Mouse (Mus musculus): ENCODE measurements around the gene Plaur.
"Not testable (repeated sequence)": the region's sequence is repeated elsewhere in the genome, so short reads cannot be mapped to it uniquely, and the experiment has no call there.

Gene Plaur

DNA sequence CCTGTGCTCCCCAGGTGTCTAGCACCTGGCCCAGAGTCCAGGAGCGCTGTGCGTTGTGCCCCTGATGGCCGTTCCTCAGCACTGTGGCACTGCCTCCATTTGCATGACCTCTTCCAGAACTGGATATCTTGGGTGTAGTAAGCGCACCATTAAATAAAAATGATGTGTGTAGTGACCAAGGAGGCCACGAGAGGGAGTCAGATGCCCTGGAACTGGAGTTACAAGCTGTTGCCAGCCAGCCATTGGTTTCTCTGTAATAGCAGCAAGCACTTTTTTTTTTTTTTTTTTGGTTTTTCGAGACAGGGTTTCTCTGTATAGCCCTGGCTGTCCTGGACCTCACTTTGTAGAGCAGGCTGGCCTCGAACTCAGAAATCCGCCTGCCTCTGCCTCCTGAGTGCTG, 54.0 kb downstream of the Plaur start:
- not testable (repeated sequence) for DNase-seq (ENCODE audit: low spot score)

- no peak for DNase-seq (ENCODE audit: low spot score)
Observed at GRCm38 (mm10) chr7:24517077-24517476, 54.8 kb downstream of the Plaur start.

GRCm38 (mm10) chr7:24517654-24518053, 55.4 kb downstream of the Plaur start:
- no peak for DNase-seq (ENCODE audit: low spot score)

DNA sequence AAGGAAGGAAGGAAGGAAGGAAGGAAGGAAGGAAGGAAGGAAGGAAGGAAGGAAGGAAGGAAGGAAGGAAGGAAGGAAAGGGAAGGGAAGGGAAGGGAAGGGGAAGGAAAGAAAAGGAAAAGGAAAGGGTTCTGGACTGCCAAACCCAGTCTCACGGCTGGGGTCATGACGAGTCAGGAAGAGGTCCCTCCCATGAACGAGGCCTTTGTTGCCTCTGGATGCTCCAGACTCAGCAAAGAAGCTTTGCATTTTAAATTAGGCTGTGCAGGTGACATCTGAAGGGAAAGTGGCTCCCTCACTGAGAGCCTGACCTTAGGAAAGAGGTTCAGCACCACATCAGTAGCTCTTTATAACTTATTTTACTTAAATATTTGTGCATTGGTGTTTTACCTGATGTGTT, 56.8 kb downstream of the Plaur start:
- DNase-seq (ENCODE audit: low spot score): no peak

DNA sequence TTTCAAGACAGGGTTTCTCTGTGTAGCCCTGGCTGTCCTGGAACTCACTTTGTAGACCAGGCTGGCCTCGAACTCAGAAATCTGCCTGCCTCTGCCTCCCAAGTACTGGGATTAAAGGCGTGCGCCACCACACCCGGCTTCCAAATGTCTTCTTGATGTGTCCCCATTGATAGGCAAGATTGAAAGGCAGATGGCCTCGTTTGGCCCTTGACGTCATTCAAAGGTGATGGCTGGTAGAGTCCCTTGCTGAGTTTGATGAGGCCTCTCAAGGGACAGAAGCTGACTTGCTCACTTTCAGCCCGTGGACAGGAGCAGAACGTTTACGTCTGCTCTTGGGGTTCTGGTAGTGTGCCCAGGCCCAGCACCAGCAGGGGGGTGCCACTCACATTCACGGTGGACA, 57.8 kb downstream of the Plaur start:
- DNase-seq (ENCODE audit: low spot score): not testable (repeated sequence)

GRCm38 (mm10) chr7:24522805-24523204, 60.5 kb downstream of the Plaur start:
- DNase-seq (ENCODE audit: low spot score): no peak

DNA sequence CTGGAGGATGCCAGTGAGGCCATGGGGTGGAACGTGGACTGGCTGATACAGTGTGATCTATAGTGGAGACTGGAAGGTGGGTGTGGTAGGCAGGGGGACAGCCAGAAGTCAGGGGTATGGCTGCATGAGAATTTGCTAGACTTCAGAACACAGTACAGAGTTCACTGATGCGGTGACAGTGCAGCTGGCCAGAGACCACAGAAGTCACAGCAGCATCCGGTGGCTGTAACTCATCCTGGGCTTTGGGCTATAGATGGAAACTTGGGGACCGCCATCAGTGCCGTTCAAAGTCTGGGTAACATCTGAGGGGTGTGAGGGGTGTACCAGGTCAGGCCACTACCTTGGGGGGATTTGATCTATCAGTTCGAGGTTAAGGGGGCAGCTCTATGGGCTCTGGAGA, 61.4 kb downstream of the Plaur start:
- DNase-seq (ENCODE audit: low spot score): no peak

- no peak for DNase-seq (ENCODE audit: low spot score)
Observed at GRCm38 (mm10) chr7:24524978-24525377, 62.7 kb downstream of the Plaur start.

Data from spleen, adult 12 weeks (tissue).